Mouse (Mus musculus) thymus, adult 18-20 months (tissue): ENCODE measurements at regions not wholly inside any gene's neighbourhood (a gene's known extent, or its start where the extent isn't known, plus 50 kb on each side); places are given as distances from the start of the nearest gene placed in this dataset.

Experiments
- DNase-seq, 2 experiments: peaks; one replicate each; pipeline ENCODE4 v3.0.0; 2022; ENCODE audit warnings: mixed read lengths in 2 of 2

- no peak for DNase-seq
Measured at GRCm38 (mm10) chr12:15937443-15938237, 120.9 kb upstream of the Trib2 start.

- DNase-seq = no peak
Measured at GRCm38 (mm10) chr12:15932067-15932466, 115.3 kb upstream of the Trib2 start.

- DNase-seq = no peak
Measured at GRCm38 (mm10) chr12:15931535-15931934, 114.8 kb upstream of the Trib2 start.

GRCm38 (mm10) chr12:15930155-15930554, 113.4 kb upstream of the Trib2 start:
- no peak for DNase-seq

GRCm38 (mm10) chr12:15929541-15929940, 112.8 kb upstream of the Trib2 start:
- no peak for DNase-seq

GRCm38 (mm10) chr12:15918291-15918690, 101.6 kb upstream of the Trib2 start:
- DNase-seq = no peak

GRCm38 (mm10) chr12:15912959-15913358, 96.2 kb upstream of the Trib2 start:
- DNase-seq = no peak

- DNase-seq = no peak
Measured at GRCm38 (mm10) chr12:15912491-15912890, 95.8 kb upstream of the Trib2 start.

GRCm38 (mm10) chr12:15911254-15911991, 94.7 kb upstream of the Trib2 start:
- no peak for DNase-seq

- no peak for DNase-seq
Measured at GRCm38 (mm10) chr12:15897539-15897938, 80.8 kb upstream of the Trib2 start.

- no peak for DNase-seq
Measured at GRCm38 (mm10) chr12:15896511-15896910, 79.8 kb upstream of the Trib2 start.

- no peak for DNase-seq
Measured at GRCm38 (mm10) chr12:15895215-15895614, 78.5 kb upstream of the Trib2 start.

- no peak for DNase-seq
Measured at GRCm38 (mm10) chr12:15890591-15890990, 73.9 kb upstream of the Trib2 start.

GRCm38 (mm10) chr12:15879907-15880430, 63.2 kb upstream of the Trib2 start:
- no peak for DNase-seq
